In genomic region chr6:112943596-112944245, GRCm38 (mm10) we compare ENCODE assay signal across 9 mouse cellular contexts. TPM values are rescaled to one million over a fixed set of nuclear protein-coding genes. Genes with fewer than 3 reads are reported as not detected.
DNase-seq lines count a peak whose midpoint lies in the region; ATAC-seq and TF ChIP-seq lines count a peak whose summit lies in the region.
"Had no signal": no experiment of that assay in that cellular context is flagged by ENCODE, and none has a peak within 500 bp of the region (broad histone marks: within the 10 kb centered on the region; RNA-seq: fewer than 3 reads in every experiment).

No protein-coding gene starts in this region.

- peak overlapping the region; percentile 77 for H3K4me3 ChIP-seq in forebrain, embryonic 10.5 days
- H3K4me3 ChIP-seq in midbrain, embryonic 11.5 days (ENCODE audit: low read depth, low read length), result peak overlapping the region; percentile 91
- H3K4me3 ChIP-seq in intestine, postnatal 0 days (ENCODE audit: low read depth, low read length), result no peak overlapping the region
- no peak overlapping the region for H3K4me3 ChIP-seq in intestine, embryonic 16.5 days (ENCODE audit: low read length)

- no peak for TF ChIP-seq CTCF in brain, embryonic 14.5 days (IDR thresholded peaks at IDR 0.05; ENCODE audit: borderline replicate concordance, extremely low read depth, insufficient read depth, insufficient read length)
- TF ChIP-seq CTCF in intestine, postnatal 0 days (IDR thresholded peaks at IDR 0.05; ENCODE audit: low read depth), result no peak

- no peaks in the 10 kb centered on the region for H3K27me3 ChIP-seq in forebrain, embryonic 10.5 days (ENCODE audit: poor library complexity, severe bottlenecking)
- H3K27me3 ChIP-seq in midbrain, embryonic 11.5 days (ENCODE audit: control insufficient read depth, insufficient read depth, low read length), result no peaks in the 10 kb centered on the region
- no peaks in the 10 kb centered on the region for H3K27me3 ChIP-seq in intestine, postnatal 0 days (replicated peaks; ENCODE audit: control insufficient read depth, insufficient read depth, low read length)
- no peaks in the 10 kb centered on the region for H3K27me3 ChIP-seq in intestine, embryonic 16.5 days (replicated peaks; ENCODE audit: control insufficient read depth, insufficient read depth, low read length)

- peak; percentile 49 for DNase-seq in MN1 (ENCODE audit: low spot score)
- DNase-seq in brain, embryonic 14.5 days (ENCODE audit: low read depth), result peak; percentile 89
- no peak for DNase-seq in forebrain, embryonic 10.5 days (ENCODE audit: extremely low spot score, low spot score)
- no peak for DNase-seq in midbrain, embryonic 11.5 days (ENCODE audit: low spot score, missing footprints)
- no peak for DNase-seq in heart, postnatal 10 days
- DNase-seq: heart, adult 18-20 months had no signal

- peaks cover 11% of the 10 kb centered on the region; the same call in 1 of the 2 replicates for H3K9me3 ChIP-seq in forebrain, embryonic 10.5 days
- no peaks in the 10 kb centered on the region; the same call in 1 of the 2 replicates for H3K9me3 ChIP-seq in midbrain, embryonic 11.5 days (ENCODE audit: control insufficient read depth, low read length)
- no peaks in the 10 kb centered on the region for H3K9me3 ChIP-seq in intestine, postnatal 0 days (ENCODE audit: control insufficient read depth)
- H3K9me3 ChIP-seq in intestine, embryonic 16.5 days (ENCODE audit: control insufficient read depth, low read length), result no peaks in the 10 kb centered on the region

- peaks cover 53% of the 10 kb centered on the region for H3K36me3 ChIP-seq in forebrain, embryonic 10.5 days (replicated peaks)
- H3K36me3 ChIP-seq in midbrain, embryonic 11.5 days (ENCODE audit: control insufficient read depth, insufficient read depth, low read length), result peaks cover 18% of the 10 kb centered on the region
- no peaks in the 10 kb centered on the region for H3K36me3 ChIP-seq in intestine, postnatal 0 days (ENCODE audit: control insufficient read depth, insufficient read depth)
- no peaks in the 10 kb centered on the region for H3K36me3 ChIP-seq in intestine, embryonic 16.5 days (ENCODE audit: control insufficient read depth, insufficient read depth, low read length)

- no peak for TF ChIP-seq POLR2A in brain, embryonic 14.5 days (IDR thresholded peaks at IDR 0.05; ENCODE audit: borderline replicate concordance, extremely low read depth, insufficient read depth, insufficient read length, poor library complexity, severe bottlenecking)

- H3K9ac ChIP-seq in midbrain, embryonic 11.5 days (ENCODE audit: low read length), result peak overlapping the region; percentile 87
- H3K9ac ChIP-seq in intestine, postnatal 0 days (ENCODE audit: low read depth, low read length), result no peak overlapping the region
- H3K9ac ChIP-seq in intestine, embryonic 16.5 days (ENCODE audit: low read depth, low read length), result no peak overlapping the region

- peak overlapping the region; percentile 51 for H3K27ac ChIP-seq in forebrain, embryonic 10.5 days
- peak overlapping the region; percentile 4; the same call in 1 of the 2 replicates for H3K27ac ChIP-seq in midbrain, embryonic 11.5 days (ENCODE audit: low read depth, low read length)
- no peak overlapping the region for H3K27ac ChIP-seq in intestine, postnatal 0 days (ENCODE audit: low read depth, low read length)
- no peak overlapping the region for H3K27ac ChIP-seq in intestine, embryonic 16.5 days (ENCODE audit: low read length)

- 76% methylated on average over 9 of the region's 9 CpGs for WGBS in forebrain, embryonic 10.5 days
- WGBS in midbrain, embryonic 11.5 days, result 47% methylated on average over 9 of the region's 9 CpGs
- WGBS in intestine, postnatal 0 days, result 79% methylated on average over 9 of the region's 9 CpGs
- WGBS in intestine, embryonic 16.5 days, result 73% methylated on average over 9 of the region's 9 CpGs

- H3K4me2 ChIP-seq in midbrain, embryonic 11.5 days, result peak overlapping the region; percentile 77
- H3K4me2 ChIP-seq in intestine, postnatal 0 days (replicated peaks; ENCODE audit: low read depth), result no peak overlapping the region
- H3K4me2 ChIP-seq in intestine, embryonic 16.5 days (ENCODE audit: low read depth, low read length), result no peak overlapping the region

- ATAC-seq in midbrain, embryonic 11.5 days (ENCODE audit: low FRiP score), result no peak
- ATAC-seq in intestine, postnatal 0 days, result no peak
- no peak for ATAC-seq in intestine, embryonic 16.5 days
- ATAC-seq in erythroid progenitor cell, adult 5-6 weeks (replicated peaks; ENCODE audit: low FRiP score, poor library complexity, severe bottlenecking), result no peak

- intact Hi-C loops in heart, postnatal 10 days (cut with DNase I), result no loop called here

- H3K4me1 ChIP-seq in forebrain, embryonic 10.5 days, result peaks cover 58% of the 10 kb centered on the region
- peaks cover 31% of the 10 kb centered on the region for H3K4me1 ChIP-seq in midbrain, embryonic 11.5 days (ENCODE audit: control insufficient read depth, insufficient read depth, low read length)
- H3K4me1 ChIP-seq in intestine, postnatal 0 days (replicated peaks; ENCODE audit: control insufficient read depth, insufficient read depth, low read length), result no peaks in the 10 kb centered on the region; the same call in 1 of the 2 replicates
- H3K4me1 ChIP-seq in intestine, embryonic 16.5 days (ENCODE audit: control insufficient read depth, insufficient read depth, low read length), result peaks cover 19% of the 10 kb centered on the region

RNA-seq across cellular contexts. Expression of gene Srgap3, which starts 3.3 kb away (rescaled TPM):
- polyA plus RNA-seq in brain, embryonic 14.5 days (2012; rRNA removed), result 61.0 and 112 TPM in 2 replicates
- polyA plus RNA-seq in forebrain, embryonic 10.5 days (2016; fragmentation: Nextera tagmentation; extraction: Ambion mirVana), result 14.8 and 16.5 TPM in 2 replicates
- polyA plus RNA-seq in midbrain, embryonic 11.5 days (2014; fragmentation: Nextera tagmentation; extraction: Ambion mirVana), result 48.9 and 54.9 TPM in 2 replicates
- polyA plus RNA-seq in intestine, postnatal 0 days (2015; fragmentation: Nextera tagmentation; extraction: Ambion mirVana), result 0.50 and 0.58 TPM in 2 replicates
- polyA plus RNA-seq in intestine, embryonic 16.5 days (2015; fragmentation: Nextera tagmentation; extraction: Ambion mirVana), result 2.1 and 3.5 TPM in 2 replicates
- total RNA-seq in heart, postnatal 10 days (2021), result 1 to 10 TPM; 2.6 to 2.9 TPM
- total RNA-seq in erythroid progenitor cell, adult 5-6 weeks (2015; ENCODE audit: low replicate concordance), result 0.42 and 1.4 TPM in 2 replicates
- total RNA-seq in erythroid progenitor cell, adult 5-6 weeks (2017; ENCODE audit: low replicate concordance), result 0.08 TPM in 1 of 2 replicates, not detected in the other

Comparison
In these comparisons a context has a peak if more than half of its experiments do, and no peak if none do; other contexts are left out.
1. DNase-seq: peak in MN1 (single experiment) and brain, embryonic 14.5 days (single experiment); none in forebrain, embryonic 10.5 days (single experiment), midbrain, embryonic 11.5 days (single experiment) and heart, postnatal 10 days (0 of 2).
2. H3K27ac ChIP-seq: peak in forebrain, embryonic 10.5 days (single experiment) and midbrain, embryonic 11.5 days (single experiment); none in intestine, postnatal 0 days (single experiment) and intestine, embryonic 16.5 days (single experiment).
3. H3K4me3 ChIP-seq: peak in forebrain, embryonic 10.5 days (single experiment) and midbrain, embryonic 11.5 days (single experiment); none in intestine, postnatal 0 days (single experiment) and intestine, embryonic 16.5 days (single experiment).